Mouse (Mus musculus) heart, postnatal 25 days (tissue): ENCODE results near the gene Krt78. TPM values are rescaled to one million over a fixed set of nuclear protein-coding genes. Genes with fewer than 3 reads are reported as not detected.

ENCODE experiments used
- DNase-seq: peaks from one replicate; pipeline ENCODE4 v3.0.0; 2022; ENCODE audit warnings: low spot score
- intact Hi-C: fragments of 180-260 bp; cut with DNase I; formaldehyde crosslinking; loops from one replicate; pipeline ENCODE4 v1.15.1; 2025
- total RNA-seq, 2 experiments: library from RNA; stranded (reverse); gene quantifications; 2 replicates each; pipeline ENCODE4 v1.2.3; 2021

Krt78 gene
- total RNA-seq, 2 experiments from 2014 or later: not detected

DNA sequence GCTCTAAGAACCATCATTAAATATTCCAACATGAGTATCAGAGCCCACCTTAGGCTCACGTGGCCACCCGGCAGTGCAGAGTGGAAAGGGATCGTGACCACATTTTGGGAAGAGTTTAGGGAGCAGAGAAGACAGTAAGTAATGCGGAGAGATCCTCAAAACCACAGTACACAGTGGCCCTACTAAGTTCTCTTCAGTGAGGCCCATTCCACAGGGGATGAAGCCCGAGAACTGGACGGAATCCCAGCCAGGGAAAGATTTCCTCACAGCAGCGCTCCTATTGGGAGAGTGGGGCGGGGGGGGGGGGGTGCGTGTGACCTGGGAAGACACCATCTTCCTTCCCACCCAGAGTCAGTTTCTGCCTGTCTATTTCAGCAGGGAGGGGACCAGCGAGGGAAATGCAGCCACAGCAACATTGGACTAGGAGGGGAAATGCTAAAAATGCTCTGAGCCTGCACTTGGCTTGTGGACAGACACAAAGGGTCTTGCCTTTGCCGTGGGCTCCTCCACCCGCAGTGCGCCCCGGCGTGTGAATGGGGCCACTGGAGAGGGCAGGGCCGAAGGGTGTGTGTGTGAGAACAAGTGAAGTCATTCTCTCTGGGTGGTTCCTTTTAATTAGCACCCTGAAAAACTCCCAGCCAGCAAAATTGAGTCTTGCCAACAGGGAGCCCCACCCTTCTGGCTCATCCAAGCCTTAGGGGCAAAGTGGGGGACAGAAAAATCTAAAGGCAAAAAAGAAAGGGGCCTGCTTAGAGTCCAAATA lies 20.2 kb upstream of the Krt78 start:
- intact Hi-C loops: loop anchor here (5.0 kb wide), 1 partner anchor 637 kb away; no protein-coding TSS in a partner anchor
- no peak for DNase-seq

DNA sequence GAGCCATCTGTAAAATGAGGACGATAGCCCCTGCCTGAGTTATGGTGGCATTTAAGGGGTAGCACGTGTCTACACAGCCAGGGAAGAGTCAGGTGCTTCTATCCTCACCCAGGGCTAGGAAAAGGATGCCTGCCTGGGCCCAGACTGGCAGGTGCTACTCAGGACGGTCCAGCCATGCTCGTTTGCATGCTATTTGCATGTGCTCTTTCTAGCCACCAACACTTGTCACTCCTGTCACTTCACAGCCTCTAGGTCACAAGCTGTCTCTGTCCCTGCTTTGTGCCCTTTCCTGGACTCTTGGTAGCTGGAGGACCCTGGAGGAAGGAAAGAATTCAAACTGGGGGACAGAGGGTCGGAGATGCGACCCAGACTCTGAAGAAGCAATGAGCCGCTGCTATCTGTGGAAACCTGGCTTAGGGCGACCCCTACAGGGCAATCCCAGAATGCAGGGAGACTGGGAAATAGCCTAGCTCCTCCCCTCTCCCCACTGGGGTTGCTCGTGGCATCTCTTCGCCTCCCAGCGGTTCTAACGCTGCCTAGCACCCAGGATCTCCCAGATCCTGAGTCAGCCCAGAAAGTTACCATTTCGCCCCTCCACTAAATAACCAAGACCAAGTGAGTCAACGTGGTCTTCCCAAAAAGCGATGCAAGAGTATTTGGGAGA lies 19.5 kb upstream of the Krt78 start:
- intact Hi-C loops: loop anchor here (1.0 to 5.0 kb wide), 3 partner anchors 201 to 636 kb away; no protein-coding TSS in a partner anchor
- DNase-seq: peak; percentile 79

DNA sequence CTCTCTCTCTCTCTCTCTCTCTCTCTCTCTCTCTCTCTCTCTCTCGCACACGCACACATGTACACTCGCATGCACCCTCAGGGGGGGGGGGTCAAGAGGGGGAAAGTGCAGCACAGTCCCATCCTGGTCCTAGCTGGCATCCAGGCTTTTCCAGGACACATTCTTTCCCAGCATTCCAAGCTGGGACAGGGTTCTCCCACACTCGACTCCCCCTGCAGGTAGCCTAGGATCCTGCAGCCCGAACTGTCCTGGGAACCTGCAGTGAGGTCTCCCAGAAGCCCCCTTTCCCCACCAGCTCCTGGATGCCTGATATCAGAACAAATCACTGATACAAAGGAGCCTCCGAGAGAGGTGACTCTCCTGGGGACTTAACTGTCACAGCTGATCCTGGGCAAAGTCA lies 16.4 kb upstream of the Krt78 start:
- intact Hi-C loops: loop anchor here (5.0 kb wide), 1 partner anchor 633 kb away; no protein-coding TSS in a partner anchor
- DNase-seq: no peak

DNA sequence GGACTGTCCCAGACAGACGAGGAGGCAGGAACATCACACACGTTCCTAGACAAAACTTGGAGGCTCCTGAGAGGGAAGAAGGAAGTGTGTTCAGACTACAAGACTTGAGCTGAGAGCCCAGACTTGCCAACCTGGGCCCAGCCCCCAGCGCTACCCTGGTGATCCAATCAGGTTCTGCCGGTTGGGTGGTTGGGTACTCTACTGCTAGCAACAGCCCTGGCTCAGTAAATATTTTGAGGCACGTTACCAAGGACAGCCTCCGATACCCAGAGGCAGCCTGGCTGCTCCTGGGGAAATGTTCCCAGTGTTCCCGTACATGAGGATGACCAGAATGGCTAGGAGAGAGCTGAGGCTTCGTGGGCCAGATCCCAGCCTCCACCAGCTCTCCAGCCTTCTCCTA lies 12.7 kb upstream of the Krt78 start:
- intact Hi-C loops: no loop called here
- DNase-seq: no peak

DNA sequence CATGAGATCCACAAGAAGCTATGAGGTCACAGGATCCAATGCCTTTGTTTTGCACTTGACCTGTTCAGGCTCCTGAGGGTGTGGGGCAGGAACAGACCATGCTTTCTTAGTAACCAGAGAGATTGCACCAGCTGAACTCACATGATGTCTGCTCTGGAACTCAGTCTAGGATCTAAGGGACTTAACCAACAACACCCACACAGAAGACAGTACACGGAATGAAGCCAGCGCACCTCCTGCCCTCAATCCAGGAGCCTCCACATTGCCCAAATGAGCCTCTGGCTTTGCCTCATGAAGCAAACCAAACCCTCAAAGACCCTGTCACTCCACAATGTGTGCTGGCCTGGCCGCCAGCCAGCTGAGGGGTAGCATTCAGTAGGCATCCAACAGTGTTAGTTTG lies 4.8 kb upstream of the Krt78 start:
- DNase-seq: no peak
- intact Hi-C loops: loop anchor here (5.0 kb wide), 1 partner anchor 92 kb away; the partner anchor contains the start of gene Krt77

DNA sequence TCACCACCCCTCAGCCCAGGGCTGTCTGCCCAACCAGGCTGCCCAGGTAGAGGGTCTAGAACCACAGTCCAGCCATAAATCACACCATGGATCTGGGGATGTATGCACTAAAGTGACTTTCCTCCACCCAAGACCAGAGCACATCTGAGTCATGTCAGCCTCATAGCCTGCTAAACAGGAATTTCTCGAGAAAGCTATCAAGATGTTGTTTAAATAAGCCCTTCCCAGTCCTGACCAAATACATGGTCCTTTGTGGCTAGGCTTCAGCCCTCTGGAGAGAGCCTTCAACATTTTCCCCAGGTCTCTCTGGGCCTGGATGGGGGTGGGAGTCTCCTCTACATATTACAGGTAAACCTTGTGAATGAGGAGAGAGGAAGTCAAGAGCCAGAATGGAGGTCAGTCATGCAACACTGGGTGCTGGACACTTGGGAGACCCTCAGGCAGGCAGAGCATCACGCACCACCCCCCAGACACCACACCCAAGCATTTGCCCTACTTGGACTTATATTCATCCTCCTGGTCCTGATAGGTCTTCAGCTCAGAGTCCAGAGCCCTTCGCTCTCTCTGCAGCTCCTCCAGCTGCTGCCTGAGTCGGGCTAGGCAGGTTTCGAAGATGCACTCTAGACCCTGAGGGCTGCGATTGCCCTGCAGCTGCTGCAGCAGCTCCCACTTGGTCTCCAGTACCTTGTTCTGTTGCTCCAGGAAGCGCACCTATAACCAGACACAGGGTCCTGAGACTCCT lies 1.2 kb downstream of the Krt78 start:
- no peak for DNase-seq
- intact Hi-C loops: no loop called here

DNA sequence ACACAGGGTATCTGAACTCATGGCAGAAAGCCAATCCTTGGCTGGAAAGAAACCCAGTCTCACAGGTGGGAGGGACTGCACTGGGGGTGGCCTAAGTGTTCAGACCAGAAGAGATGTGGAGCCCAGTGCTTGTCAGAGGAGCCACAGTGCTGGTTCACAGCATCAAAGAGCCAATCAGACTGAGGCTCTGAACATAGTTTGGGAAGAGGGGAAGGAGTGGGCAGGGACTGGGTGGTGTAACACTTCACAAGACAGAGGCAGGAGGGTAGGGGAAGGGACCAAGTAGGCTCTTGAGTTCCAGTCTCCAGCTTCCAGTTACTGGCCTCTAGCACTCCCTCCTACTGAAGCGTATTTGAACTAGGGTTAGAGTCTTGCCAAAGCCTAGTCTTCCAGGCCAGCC lies 8.7 kb downstream of the Krt78 start:
- no peak for DNase-seq
- intact Hi-C loops: no loop called here

DNA sequence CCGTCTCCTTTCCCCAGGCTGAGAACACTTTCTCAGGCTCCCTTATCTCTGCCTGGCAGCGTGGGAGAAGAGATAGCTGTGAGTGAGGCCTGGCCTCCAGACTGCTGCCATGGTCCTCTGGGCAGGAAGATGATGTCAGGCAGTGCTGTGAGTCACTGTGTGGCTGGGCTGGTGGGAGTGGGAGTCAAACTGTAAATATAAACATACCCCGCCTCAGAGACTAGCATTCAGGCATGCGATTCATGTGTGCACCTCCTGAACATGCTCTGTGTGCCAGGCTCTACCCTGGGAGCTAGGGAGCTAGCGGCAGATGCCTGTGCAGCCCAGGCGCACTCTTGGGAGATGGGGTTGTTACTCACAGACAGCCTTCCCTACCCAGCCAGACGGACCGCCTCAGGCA lies 12.1 kb downstream of the Krt78 start:
- intact Hi-C loops: no loop called here
- no peak for DNase-seq

DNA sequence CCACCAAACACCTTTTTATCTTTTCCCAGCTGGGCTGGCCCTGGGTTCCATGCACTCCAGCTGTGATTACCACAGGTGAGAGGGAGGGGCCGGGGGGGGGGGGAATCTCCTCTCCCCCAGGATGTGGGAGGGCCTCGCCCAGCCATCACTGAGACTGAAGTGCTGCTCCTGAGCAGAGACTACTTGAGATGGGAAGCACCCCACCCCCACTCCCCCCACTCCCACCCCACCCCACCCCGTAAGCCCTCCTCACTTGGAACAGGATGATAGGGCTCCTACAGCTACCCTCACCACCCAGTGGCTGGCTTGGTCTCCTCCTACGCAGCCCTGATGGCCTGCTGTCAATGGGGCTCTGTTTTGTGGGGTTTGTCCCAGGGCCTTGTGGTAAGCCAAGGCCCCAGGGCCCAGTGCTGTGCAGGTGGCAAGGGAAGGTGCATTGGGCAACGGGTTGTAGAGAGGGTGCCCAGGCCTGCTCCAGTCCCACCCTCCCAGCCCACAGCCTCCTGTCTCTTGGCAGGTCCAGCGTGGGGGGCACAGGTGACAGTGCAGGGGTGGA lies 13.7 kb downstream of the Krt78 start, which contains the start of gene Krt79:
Krt79 (minus strand) TSS at position 51 of the 556 bp plus-strand sequence.
- intact Hi-C loops: no loop called here
- no peak for DNase-seq

DNA sequence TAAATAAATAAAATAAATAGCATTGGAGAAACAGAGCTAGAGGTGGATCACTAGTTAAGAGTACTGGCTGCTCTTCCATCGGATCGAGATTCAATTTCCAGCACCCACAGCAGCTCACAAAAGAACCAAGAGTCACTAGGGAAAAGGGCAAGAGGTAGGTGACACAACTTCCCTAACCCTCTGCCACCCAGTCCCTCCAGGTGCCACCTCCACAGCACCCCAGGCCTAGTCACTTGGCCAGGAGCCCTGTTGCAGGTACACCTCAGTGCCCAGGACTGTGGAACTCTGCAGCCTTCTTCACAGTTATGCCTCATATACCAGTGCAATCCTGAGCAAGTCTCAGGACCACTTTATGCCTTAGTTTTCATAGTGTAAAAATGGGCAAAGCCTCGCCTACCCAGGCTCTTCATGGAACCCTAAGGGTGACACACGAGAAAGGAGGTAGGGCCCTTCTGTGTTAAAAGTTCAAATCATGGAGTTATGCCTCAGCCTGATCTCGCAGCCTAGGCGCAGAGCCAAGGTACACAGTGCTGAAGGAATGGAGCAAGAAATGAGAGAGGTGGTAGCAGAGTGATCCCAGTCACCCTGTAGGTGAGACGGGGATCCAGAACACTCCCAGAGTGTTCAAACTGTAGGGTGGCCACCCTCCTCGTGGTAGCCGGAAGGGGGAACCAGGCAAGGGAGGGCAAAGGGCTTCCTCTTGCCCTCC lies 15.3 kb downstream of the Krt78 start:
- intact Hi-C loops: no loop called here
- DNase-seq: no peak

DNA sequence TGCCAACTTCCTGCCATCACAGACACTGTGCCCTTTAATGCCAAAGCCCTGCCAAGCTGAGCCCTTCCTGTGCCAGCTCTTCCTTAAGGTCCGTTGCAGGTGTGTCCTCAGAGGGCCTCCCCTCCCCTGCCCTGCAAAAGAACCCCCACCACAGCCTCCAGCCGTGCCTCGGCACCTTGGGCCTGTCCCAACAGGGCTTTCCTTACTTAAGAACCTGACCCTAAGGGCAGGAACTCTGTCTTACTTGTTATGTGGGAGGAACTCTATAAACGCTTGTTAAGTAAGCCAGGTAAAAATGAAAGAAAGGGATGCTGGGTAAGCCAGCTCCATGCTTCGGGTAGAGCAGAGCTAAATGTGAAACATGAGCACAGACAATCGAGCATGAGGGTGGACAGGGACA lies 21.1 kb downstream of the Krt78 start:
- no peak for DNase-seq
- intact Hi-C loops: no loop called here

DNA sequence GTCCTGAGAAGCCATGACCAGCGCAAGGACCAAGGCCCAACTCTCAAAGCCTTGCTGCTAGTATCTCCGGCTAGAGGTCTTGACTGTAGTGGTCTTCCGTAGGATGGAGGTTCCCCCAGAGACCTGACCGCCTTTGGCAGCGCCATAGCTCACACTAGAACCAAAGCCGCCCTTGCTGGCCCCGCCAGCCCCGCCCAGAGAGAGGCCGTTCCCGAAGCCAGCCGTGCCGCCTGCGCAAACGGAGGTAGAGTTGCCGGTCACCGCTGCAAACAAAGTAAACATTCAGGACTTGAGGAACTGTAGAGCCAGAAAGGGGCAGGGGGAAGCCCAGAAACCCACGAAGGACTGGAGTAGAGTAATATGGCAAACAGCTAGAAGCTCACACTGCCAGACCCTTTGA lies 24.4 kb downstream of the Krt78 start:
- no peak for DNase-seq
- intact Hi-C loops: no loop called here

DNA sequence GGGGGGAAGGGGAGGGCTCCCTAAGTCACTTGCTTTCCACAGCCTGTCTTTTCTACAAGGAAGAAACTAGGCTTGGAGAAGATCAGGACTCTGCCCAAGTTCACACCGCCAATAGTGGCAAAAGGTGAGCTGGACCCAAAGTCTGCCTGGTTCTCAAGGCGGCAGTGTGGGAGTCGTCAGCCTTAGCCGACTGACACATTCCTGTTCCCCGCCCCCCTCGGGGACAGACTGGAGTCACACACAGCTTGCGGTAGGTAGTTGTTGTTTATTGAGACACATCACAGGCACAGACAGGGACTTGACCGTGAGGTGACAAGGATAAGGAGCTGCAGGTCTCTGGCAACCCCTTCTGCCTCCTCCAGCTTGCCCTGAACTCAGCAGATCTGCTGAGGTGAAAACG lies 25.0 kb downstream of the Krt78 start:
- no peak for DNase-seq
- intact Hi-C loops: no loop called here

DNA sequence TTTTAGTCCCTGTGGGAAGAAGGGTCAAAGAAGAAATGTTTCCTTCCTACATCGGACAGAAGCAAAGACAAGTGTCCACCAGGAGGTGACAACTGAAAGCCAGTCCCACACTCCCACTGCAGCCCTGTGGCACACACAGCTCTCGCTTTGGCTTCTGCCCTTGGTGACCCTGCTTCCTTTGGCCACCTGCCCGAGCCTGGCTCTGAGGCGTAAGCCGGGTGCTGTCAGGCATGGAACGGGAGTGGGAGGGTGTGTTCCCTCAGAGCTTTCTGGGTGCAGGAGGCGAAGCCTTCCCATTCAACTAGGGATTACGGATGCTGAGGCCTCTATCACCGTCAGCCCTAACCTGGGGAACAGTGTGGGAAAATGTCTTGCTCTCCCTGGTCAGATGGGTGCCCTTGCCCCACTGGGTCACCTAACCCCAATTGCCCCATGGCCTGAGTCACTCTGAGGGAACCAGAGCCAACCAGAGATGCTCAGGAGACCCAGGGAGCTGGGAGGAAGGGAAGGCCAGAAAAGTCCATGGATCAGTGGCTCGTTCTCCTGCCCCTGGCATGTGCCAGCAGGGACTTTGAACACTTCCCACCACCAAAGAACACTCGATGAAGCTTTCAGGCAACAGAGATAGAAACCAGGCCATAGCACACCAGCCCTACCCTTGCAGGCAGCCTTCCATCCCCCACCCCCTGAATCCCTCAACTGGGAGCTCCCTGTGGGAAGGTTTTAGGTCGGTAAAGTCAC lies 26.6 kb downstream of the Krt78 start:
- intact Hi-C loops: no loop called here
- no peak for DNase-seq

DNA sequence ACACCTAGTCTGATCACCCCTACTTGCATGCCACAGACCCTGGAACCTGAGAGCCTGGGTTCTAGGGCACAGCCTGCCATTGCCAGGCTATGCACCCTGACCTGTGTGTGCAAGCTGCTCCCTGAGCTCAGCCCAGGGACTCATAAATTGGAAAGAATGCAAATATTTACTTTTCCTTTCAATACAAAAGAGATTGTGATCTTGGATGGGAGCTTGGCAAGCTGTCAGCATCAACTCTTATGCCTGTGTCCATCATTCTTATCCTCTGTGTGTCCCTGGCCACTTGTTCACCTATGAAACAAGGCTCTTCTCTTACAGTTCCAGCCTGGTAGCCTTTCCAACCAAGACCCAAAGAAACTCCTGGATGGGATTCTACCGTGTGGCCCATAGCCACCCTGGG lies 29.0 kb downstream of the Krt78 start:
- intact Hi-C loops: no loop called here

DNA sequence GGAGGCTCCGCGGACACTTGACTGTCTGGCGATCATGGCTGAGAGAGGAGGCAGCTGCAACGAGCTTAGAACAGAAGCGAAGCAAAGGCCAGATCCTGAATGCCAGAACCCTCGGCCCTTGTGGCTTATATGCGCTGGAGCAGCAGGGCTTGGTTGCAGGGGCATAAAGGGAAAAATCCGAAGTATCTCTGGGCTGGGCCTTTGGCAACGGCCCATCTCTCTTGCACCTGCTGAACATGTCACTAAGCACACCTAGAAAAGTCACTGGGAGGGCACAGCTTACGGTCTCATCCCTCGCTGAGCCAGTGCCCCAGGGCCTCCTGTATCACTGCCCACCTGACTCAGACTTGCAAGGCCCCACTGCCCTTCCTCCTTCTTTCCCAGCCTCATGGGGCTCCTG lies 29.5 kb downstream of the Krt78 start, which contains the start of gene Krt4:
Krt4 (minus strand) TSS at position 101 of the 400 bp plus-strand sequence.
- DNase-seq: no peak
- intact Hi-C loops: no loop called here

More for the DNA sequence above, 29.0 kb downstream of the Krt78 start:
- DNase-seq: no peak

DNA sequence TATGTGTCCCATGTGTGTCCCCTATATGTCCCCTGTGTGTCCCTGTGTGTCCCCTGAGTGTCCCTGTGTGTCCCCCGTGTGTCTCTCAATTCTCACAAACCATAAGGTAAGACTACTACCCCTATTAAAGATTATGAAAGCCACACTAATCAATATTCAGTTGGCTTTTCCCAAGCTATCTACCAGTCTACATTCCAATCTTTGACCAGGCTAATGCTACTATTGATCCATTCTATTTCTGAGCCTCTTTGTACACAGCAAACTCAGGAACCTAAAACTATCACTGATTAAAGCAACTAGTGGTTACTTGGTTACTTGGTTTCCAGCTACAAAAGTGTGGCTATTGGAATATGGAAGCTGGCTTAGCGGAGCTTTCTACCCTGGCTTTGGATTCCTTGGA lies 31.8 kb downstream of the Krt78 start:
- intact Hi-C loops: no loop called here
- DNase-seq: no peak

DNA sequence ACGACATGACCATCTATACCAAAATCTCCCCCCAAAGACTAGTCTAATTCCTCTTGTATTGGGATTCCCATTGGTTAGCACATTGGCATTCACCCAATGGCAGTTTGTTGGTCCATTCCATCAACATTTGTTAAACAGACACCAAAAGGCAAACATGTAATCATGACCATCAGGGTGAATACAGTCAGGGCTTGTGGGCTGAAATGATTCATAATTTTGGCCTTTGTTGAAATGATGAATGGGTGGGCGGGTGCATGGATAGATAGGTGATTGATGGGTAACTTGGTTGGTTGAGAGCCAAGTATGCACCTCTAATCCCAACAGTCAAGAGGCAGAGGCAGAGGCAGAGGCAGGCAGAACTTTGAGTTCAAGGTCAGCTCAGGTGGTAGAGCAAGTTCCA lies 38.0 kb downstream of the Krt78 start:
- intact Hi-C loops: no loop called here
- DNase-seq: no peak

DNA sequence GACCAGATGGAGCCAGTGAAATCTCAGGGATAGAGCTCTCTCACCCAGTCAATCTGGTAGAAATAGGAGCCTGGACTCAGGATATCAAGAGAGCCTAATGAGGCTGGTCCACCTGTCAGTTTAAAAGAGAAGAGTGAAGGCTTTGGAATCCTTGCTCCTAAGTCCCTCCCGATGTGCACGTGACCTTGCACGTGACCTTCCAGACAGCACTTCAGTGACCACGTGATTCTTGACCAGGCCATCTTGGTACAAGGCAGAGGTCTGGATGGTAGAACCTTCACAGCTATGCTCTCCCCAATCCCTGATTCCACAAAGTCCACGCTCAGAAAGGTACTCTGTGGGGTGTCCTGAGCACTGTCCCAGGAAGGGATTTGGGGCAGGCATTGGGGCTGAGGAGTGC lies 49.2 kb downstream of the Krt78 start:
- intact Hi-C loops: no loop called here

More for the DNA sequence above, 49.2 kb downstream of the Krt78 start:
- no peak for DNase-seq
